Mouse (Mus musculus) lung, adult 2 months (tissue): ENCODE results near the gene Mrpl51. TPM values are rescaled to one million over a fixed set of nuclear protein-coding genes. Genes with fewer than 3 reads are reported as not detected.

Experiments used
- DNase-seq: peaks from one replicate; pipeline ENCODE4 v3.0.0; 2022
- H3K4me1 ChIP-seq: fragments of 200-500 bp; 2 replicates; pipeline ENCODE4 v1.6.1; 2011; ENCODE audit warnings: low read length; ENCODE audit not compliant: control insufficient read depth, insufficient read depth
- H3K4me3 ChIP-seq: fragments of 200-500 bp; replicated peaks from 2 replicates; pipeline ENCODE3; 2011; ENCODE audit warnings: low read depth, mild to moderate bottlenecking, control low read depth, low read length; ENCODE audit errors: extremely low read depth
- CTCF ChIP-seq: fragments of 200-500 bp; IDR thresholded peaks from 2 replicates; pipeline ENCODE4 v1.5.1; 2011; ENCODE audit warnings: mild to moderate bottlenecking, low read length, control low read depth; ENCODE audit not compliant: insufficient read depth
- POLR2A ChIP-seq: fragments of 200-500 bp; IDR thresholded peaks from 2 replicates; pipeline ENCODE4 v1.6.1; 2011; ENCODE audit warnings: low read depth, mild to moderate bottlenecking, control low read depth, low read length, borderline replicate concordance; ENCODE audit errors: extremely low read depth
- WGBS: fragments of 180-500 bp; shearing (Covaris S2); methylation state at CpG from one replicate; pipeline ENCODE4 v1.1.7; 2018; 5-methylcytosine and 5-hydroxymethylcytosine counted together
- polyA plus RNA-seq: library from polyadenylated mRNA; depleted of rRNA; stranded (reverse); fragments of >200 nt; gene quantifications from 2 replicates; pipeline ENCODE4 v1.2.3, GENCODE M21; 2012

Gene Mrpl51
- polyA plus RNA-seq, 1 experiment: 39.4 TPM

DNA sequence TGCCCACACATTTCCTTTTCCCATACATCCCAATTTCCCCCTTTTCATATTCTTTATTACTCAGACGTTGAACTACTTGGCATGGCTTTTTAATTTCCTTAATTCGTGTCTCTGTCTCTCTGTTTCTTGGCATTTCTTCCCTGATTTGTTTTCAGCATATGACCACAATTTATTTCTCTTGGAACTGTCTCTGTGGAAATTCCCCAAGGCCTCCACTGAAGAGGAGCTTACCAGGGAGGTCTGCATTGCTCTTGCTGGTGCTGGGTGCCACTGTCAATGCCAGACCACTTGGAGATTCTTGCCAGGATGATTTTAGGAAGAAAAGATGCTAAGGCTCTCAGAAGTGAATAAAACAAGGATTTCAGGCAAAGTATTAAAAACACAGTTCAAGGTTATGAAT, 21.0 kb downstream of the Mrpl51 start:
- no peak overlapping the region for H3K4me3 ChIP-seq
- no peak for TF ChIP-seq POLR2A
- TF ChIP-seq CTCF: no peak
- DNase-seq: no peak
- 19% methylated on average over 2 of the region's 2 CpGs for WGBS
- no peaks in the 10 kb centered on the region for H3K4me1 ChIP-seq

DNA sequence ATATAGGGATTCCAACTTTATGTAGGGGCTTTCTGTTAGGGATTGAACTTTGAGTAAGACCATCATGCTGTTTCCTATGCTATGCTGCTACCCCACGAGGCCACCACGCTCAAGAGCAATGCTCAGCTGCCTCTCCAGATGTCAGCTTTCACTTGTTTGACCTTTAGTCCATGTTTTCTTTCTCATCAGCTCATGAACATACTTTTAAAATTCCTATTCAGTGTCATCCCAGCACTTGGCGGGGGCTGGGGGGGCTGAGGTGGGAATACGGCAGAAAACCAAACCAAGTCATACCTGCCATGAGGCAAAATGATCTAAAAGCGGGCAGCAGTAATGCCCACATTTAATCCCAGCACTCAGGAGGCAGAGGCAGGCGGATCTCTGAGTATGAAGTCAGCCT, 21.5 kb downstream of the Mrpl51 start:
- DNase-seq: no peak
- no peak overlapping the region for H3K4me3 ChIP-seq
- WGBS: 61% methylated on average over 6 of the region's 6 CpGs
- H3K4me1 ChIP-seq: no peaks in the 10 kb centered on the region
- TF ChIP-seq POLR2A (no peak), CTCF (no peak)

DNA sequence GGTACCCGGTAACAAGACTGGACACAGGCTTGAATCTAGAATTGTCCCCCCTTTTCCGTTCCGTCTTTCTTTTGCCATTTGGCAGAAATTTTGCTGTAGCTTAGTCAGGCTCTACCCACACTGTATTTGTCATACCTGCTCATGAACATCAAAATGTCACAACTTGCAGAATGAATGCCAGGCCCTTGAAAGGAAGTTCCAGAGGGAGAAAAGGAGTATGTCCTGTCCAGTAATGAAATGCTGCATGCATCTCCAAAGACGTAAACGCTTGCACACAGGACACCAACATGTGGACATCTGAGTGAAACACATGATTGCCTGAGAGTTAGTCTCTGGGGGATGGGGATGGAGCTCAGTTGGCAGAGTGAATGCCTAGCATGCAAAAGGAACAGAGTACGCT, 22.1 kb downstream of the Mrpl51 start:
- WGBS: 79% methylated on average over 6 of the region's 6 CpGs
- Histone ChIP-seq H3K4me1 (no peaks in the 10 kb centered on the region), H3K4me3 (no peak overlapping the region)
- TF ChIP-seq CTCF: no peak
- no peak for TF ChIP-seq POLR2A
- DNase-seq: no peak

DNA sequence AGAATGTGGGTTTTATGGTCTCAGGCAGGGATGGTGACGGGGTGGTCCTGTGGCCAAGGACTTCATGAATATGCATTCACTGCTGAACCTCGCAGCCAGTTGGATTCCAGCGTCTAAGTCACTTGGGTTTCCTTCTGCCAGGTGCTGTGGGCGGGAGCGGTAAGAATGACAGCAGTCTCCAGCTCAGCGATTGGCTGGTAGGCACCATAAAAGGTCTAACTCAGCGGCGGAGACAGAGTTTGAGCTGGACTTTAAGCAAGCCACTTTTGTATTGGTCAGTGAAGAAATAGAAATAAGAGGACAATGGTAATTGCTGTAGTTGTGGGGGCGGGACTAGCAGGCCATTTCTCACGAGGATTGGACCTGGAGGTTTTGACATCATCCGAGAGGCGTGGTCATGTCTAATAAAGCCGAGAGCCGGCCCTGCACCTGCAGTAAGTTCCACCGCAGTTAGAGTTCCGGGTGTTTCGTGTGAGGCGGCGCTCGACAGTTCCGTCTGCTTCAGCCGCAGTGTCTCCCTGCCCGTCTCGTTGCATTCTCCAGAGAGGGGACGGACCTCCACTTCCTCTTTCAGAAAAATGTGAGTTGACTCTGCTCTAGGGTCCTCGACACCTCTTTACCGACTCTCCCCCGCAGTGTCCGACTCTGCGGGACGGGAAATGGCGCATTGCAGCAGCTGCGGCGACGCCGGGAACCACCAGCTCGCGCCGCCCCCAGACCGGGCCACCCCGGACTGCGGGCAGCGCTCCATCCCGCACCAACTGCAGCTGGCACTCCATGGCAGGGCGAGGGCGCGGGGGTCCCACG, 23.8 kb downstream of the Mrpl51 start, which contains the start of gene Vamp1:
Gene Vamp1 (plus strand): TSS at position 404 of the 807 bp plus-strand sequence.
- peak; percentile 94 for DNase-seq
- no peaks in the 10 kb centered on the region for H3K4me1 ChIP-seq
- H3K4me3 ChIP-seq: peak within 1 kb of the TSS; percentile 76
- WGBS: under 1% methylated on average over 48 of the region's 48 CpGs
- peak; percentile 98; the same call in 1 of the 2 replicates for TF ChIP-seq POLR2A
- TF ChIP-seq CTCF: no peak

DNA sequence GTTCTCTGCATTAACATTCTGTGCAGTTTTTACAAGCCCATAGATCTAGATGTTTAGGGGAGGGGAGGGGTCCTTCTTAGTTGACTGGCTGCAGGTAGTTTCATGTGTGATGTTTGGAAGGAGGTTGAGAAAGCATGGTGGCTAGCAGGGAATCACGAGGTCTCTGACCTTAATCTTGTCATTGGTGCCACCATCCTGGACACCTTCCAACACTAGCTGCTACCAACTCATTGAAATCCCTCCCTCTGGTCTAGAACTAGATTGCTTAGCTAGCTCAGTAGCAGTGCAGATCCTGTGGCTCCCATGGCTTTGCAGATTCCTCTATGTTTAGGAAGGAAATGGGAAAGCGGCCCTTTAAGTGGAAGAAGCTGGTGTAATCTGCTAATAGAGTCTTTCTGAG, 25.3 kb downstream of the Mrpl51 start:
- TF ChIP-seq CTCF (no peak), POLR2A (no peak)
- Histone ChIP-seq H3K4me3 (no peak overlapping the region), H3K4me1 (no peaks in the 10 kb centered on the region)
- no peak for DNase-seq
- 66% methylated on average over 2 of the region's 2 CpGs for WGBS

DNA sequence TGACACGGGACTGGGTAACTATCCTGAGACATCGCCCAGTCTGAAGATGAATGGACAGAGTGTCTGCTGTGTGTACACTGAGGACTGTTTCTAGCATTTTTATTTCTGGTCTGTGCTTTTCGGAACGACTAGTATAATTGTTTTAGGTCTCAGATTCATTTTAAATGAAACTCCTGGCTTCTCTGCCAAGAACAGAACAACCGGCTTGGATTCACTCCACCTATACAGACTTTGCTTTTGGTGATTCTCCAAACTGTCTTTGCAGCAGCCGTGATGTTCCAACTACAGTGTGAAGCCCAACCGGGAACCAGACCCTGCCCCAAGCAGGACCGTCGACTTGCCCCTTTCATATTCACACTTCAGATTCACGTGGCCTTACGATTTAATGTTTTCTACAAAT, 26.3 kb downstream of the Mrpl51 start:
- H3K4me3 ChIP-seq: no peak overlapping the region
- WGBS: 85% methylated on average over 11 of the region's 11 CpGs
- TF ChIP-seq POLR2A: no peak
- no peak for TF ChIP-seq CTCF
- no peaks in the 10 kb centered on the region for H3K4me1 ChIP-seq
- no peak for DNase-seq

DNA sequence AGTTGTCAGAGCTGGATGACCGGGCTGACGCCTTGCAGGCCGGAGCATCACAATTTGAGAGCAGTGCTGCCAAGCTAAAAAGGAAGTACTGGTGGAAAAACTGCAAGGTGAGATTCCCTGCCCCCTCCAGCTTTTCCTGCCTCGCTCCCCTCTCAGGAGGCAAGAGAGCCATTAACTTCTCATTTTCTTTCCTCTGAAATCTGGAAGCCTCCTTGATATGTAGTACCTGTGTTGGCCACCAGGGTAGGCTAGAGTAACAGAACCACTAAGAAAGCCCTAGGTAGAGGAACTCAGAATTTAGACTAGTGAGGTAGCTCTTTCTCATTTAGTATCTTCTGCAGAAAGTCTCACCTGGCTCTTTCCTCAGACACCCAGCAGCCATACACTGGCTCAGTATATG, 27.4 kb downstream of the Mrpl51 start:
- Histone ChIP-seq H3K4me1 (no peaks in the 10 kb centered on the region), H3K4me3 (no peak overlapping the region)
- TF ChIP-seq POLR2A (no peak), CTCF (peak; percentile 42)
- peak; percentile 50 for DNase-seq
- 66% methylated on average over 4 of the region's 4 CpGs for WGBS

DNA sequence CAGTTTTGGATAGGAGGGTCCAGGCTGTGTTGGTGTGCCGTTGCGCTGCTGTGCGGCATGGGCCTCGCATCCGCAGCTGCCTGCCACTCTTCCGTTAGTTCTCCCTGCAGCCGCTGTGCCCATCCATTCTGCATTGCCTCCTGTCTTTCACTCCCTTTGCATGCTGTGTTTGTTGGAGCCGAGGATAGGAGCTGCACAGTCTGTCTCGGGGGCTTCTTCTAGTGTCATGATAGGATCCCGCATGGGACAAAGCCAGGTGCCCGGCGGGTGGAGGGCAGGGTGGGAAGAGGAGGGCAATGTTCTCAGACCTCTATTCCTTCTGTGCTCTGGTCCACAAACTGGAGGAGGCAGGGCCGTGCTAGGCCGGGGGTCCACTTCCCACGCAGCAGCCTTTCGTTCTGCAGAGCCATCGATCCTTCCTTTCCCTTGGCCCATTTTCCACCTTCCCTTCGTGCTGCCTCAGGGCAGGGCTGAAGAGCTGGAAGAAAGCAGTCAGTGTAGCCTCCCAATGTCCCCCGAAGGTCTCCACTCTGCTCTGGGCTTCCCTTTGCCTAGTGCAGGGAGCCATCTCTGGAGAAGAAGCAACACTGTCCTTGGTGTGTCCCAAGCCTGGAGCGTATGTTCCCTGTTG, 29.6 kb downstream of the Mrpl51 start:
- no peak for TF ChIP-seq POLR2A
- no peak for TF ChIP-seq CTCF
- Histone ChIP-seq H3K4me3 (no peak overlapping the region), H3K4me1 (no peaks in the 10 kb centered on the region)
- no peak for DNase-seq
- WGBS: 89% methylated on average over 20 of the region's 20 CpGs

DNA sequence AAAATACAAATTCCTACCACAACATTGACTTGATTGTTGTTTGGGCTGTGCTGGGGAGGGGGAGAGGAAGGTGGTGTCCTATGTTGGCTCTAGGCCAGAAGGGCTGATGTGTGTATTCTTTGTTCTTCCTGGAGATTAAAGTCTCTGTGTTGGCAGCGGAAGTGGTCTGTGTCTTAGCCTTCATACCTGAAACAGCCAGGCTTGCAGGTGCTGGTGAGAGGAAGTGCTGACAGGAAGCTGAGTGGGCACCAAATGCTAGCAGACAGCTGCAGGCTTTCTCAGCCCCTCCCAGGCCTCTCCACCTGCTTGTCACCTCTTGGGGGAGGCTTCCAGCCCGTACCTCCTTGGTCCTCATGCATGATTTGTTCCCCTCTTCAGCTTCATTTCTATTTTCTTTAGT, 30.5 kb downstream of the Mrpl51 start:
- 38% methylated on average over 2 of the region's 2 CpGs for WGBS
- TF ChIP-seq POLR2A: no peak
- no peak for TF ChIP-seq CTCF
- DNase-seq: no peak
- Histone ChIP-seq H3K4me1 (no peaks in the 10 kb centered on the region), H3K4me3 (no peak overlapping the region)

DNA sequence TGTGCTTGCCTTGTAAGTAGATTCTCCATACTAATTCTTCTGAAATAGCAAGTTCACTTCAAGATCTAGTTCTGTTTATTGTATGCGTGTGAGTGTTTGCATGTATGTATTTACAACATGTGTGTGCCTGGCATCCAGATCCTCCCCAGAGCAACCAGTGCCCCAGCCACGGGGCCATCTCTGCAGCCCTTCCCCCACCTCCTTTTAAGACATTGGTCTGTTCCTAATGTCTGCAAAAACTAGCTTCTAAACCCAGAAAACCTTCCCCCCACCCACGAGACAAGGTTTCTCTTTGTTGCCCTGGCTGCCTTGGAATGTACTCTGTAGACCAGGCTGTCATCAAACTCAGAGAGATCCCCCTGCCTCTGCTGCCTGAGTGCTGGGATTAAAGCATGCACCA, 31.0 kb downstream of the Mrpl51 start:
- DNase-seq: no peak
- H3K4me1 ChIP-seq: no peaks in the 10 kb centered on the region
- TF ChIP-seq POLR2A: no peak
- no peak for TF ChIP-seq CTCF
- 53% methylated on average over 3 of the region's 3 CpGs for WGBS
- no peak overlapping the region for H3K4me3 ChIP-seq
